Mouse (Mus musculus): ENCODE data around the gene Plch2.

DNA sequence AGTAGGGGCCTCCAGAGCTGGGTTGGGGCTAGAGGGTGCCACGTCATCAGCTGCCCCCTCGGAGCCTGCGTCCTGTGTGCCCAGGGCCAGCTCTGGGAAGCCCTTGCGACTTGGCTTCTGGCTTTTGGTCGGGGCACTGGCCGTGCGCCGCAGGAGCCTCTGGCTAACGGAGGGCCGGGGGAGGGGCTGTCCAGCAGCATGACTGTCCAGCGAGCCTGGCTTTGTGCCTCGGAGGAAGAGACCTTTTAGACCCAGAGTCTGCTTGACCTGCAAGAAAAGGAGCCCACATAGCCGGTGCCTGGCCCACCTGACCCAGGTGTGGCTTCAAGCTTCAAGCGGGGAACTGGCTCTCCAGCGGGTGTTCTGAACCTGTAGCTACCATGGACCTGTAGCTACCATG lies 69.8 kb downstream of the Plch2 start:
- TF ChIP-seq POLR2A (IDR thresholded peaks at IDR 0.05; ENCODE audit: low read depth, low read length) (no peak), CTCF (IDR thresholded peaks at IDR 0.05; ENCODE audit: borderline replicate concordance, insufficient read depth, low read length) (no peak)

Measured in embryonic fibroblast, embryonic 13.5 days (primary cell).